Mouse (Mus musculus) limb, embryonic 15.5 days (tissue): ENCODE data around the gene Igfbp7. TPM values are rescaled to one million over a fixed set of nuclear protein-coding genes. Genes with fewer than 3 reads are reported as not detected.

Experiments
- ATAC-seq: fragments of 200-750 bp; cut with Nextera tagmentation; 2 replicates; pipeline ENCODE4 v1.8.0; 2017; ENCODE audit warnings: low read depth, moderate TSS enrichment; ENCODE audit not compliant: insufficient number of reproducible peaks, low FRiP score, low TSS enrichment
- H3K27ac ChIP-seq: fragments of 300-500 bp; sonication (generic); 2 replicates; pipeline ENCODE4 v1.5.1; 2015; ENCODE audit warnings: moderate library complexity, mild to moderate bottlenecking, inconsistent platforms
- H3K27me3 ChIP-seq: fragments of 300-500 bp; sonication (generic); 2 replicates; pipeline ENCODE4 v1.6.1; 2015; ENCODE audit warnings: inconsistent platforms
- H3K36me3 ChIP-seq: fragments of 300-500 bp; sonication (generic); 2 replicates; pipeline ENCODE4 v1.6.1; 2015; ENCODE audit warnings: inconsistent platforms
- H3K4me1 ChIP-seq: fragments of 300-500 bp; sonication (generic); 2 replicates; pipeline ENCODE4 v1.6.1; 2015; ENCODE audit warnings: inconsistent platforms
- H3K4me2 ChIP-seq: fragments of 300-500 bp; sonication (generic); 2 replicates; pipeline ENCODE4 v1.6.1; 2015; ENCODE audit warnings: mild to moderate bottlenecking, inconsistent platforms
- H3K4me3 ChIP-seq: fragments of 300-500 bp; sonication (generic); 2 replicates; pipeline ENCODE4 v1.5.1; 2015; ENCODE audit warnings: mild to moderate bottlenecking, inconsistent platforms
- H3K9ac ChIP-seq: fragments of 300-500 bp; sonication (generic); 2 replicates; pipeline ENCODE4 v1.6.1; 2015; ENCODE audit warnings: inconsistent platforms
- H3K9me3 ChIP-seq: fragments of 300-500 bp; sonication (generic); 2 replicates; pipeline ENCODE4 v1.6.1; 2016; ENCODE audit warnings: inconsistent platforms
- whole genome bisulfite sequencing: fragments of 180-500 bp; shearing (Covaris S2); methylation state at CpG from one replicate; pipeline ENCODE4 v1.1.7; 2015; 5-methylcytosine and 5-hydroxymethylcytosine counted together
- polyA plus RNA-seq: library from polyadenylated mRNA; unstranded; fragments of >200 nt; fragmentation: Nextera tagmentation; extraction: Ambion mirVana; gene quantifications from 2 replicates; pipeline ENCODE4 v1.2.1, GENCODE M21; 2015

Igfbp7 gene
- polyA plus RNA-seq, 1 experiment from 2014 or later = 138 TPM

DNA sequence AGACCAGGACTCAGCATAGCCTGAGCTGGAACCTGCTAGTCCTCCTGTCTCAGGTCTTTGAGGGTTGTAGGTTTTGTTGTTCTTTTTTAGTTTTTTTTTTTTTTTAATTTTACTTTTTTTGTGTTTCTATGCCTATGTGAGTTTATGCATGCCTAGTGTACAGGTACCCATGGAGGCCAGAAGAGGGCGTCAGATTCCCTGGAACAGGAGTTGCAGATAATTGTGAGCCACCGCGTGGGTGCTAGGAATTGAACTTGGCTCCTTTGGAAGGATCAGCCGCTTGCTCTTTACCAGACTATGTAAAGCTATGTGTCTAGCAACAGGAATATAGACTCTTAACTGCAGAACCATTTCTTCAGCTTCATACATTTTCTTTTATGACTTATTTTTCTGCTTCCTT lies 93.6 kb downstream of the Igfbp7 start:
- Histone ChIP-seq H3K27ac (no peak overlapping the region), H3K9ac (no peak overlapping the region), H3K9me3 (no peaks in the 10 kb centered on the region), H3K4me2 (no peak overlapping the region), H3K27me3 (no peaks in the 10 kb centered on the region), H3K36me3 (peaks cover 47% of the 10 kb centered on the region), H3K4me3 (no peak overlapping the region), H3K4me1 (peaks cover 11% of the 10 kb centered on the region)
- whole genome bisulfite sequencing = 92% methylated on average over 4 of the region's 4 CpGs
- ATAC-seq = no peak

DNA sequence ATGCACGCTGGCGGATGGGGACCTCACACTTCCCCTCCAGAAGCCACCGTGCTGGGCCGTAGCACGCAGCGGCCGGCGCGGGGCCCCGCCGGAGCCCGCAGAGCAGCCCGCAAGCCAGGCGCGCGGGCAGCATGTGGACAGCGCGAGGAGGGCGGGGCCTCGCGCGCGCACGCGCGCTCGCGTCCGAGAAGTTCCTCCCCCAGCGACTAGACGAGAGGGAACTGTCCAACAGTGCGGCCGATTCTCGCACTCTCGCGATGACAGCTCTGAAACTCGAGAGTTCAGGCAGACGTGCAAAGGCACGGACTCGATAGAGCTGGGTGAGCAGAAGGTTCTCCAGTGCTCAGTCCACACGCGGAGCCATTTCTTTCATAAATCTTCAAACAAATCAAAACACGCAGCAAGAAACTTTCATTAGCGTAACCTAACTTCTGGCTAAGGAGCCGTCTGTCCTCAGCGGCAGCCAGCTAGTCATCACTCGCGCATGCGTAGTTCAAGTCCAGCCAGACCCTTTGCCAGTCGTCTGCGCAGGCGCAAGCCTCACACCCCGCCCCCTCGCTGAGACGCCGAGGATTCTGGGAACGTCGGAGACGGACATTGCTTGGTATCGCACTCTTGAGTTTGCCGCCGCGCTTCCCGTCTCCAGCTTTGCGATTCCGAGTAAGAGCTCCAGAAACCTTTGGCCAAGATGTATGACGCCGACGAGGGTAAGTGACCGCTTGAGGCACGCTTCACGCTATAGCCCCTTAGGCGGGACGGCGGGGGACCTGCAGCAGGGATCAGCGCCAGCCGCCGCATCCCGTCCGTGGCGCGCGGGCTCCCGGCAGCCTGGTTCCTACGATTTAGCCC lies 97.7 kb downstream of the Igfbp7 start, which contains the start of the genes Noa1 and Polr2b:
Gene Noa1 (minus strand): TSS at position 161 of the 849 bp plus-strand sequence.
Gene Polr2b (plus strand): TSS at position 224 of the 849 bp plus-strand sequence.
- peak within 1 kb of the TSS; percentile 87 for H3K4me3 ChIP-seq
- peak within 1 kb of the TSS; percentile 84 for H3K9ac ChIP-seq
- H3K27ac ChIP-seq = peak within 1 kb of the TSS; percentile 97
- peak within 1 kb of the TSS; percentile 98 for H3K4me2 ChIP-seq
- WGBS = under 1% methylated on average over 85 of the region's 85 CpGs
- peak; percentile 95 for ATAC-seq
- no peaks in the 10 kb centered on the region for H3K9me3 ChIP-seq
- no peaks in the 10 kb centered on the region for H3K27me3 ChIP-seq
- H3K36me3 ChIP-seq = peaks cover 38% of the 10 kb centered on the region
- peaks cover 24% of the 10 kb centered on the region for H3K4me1 ChIP-seq

- no peaks in the 10 kb centered on the region for H3K27me3 ChIP-seq
- ATAC-seq = no peak; the same call in 1 of the 2 replicates
- under 1% methylated on average over 76 of the region's 76 CpGs for WGBS
- H3K27ac ChIP-seq = 0 out of 2 replicates have a peak overlapping the region, but pooled peaks have one; percentile 33
- peaks cover 31% of the 10 kb centered on the region for H3K36me3 ChIP-seq
- peak overlapping the region; percentile 98 for H3K4me2 ChIP-seq
- peaks cover 24% of the 10 kb centered on the region for H3K4me1 ChIP-seq
- no peaks in the 10 kb centered on the region for H3K9me3 ChIP-seq
- H3K9ac ChIP-seq = peak overlapping the region; percentile 72
- peak overlapping the region; percentile 87 for H3K4me3 ChIP-seq
Observed at GRCm38 (mm10) chr5:77309051-77309906, 98.6 kb downstream of the Igfbp7 start.

GRCm38 (mm10) chr5:77307821-77308553 lies 99.9 kb downstream of the Igfbp7 start:
- H3K9ac ChIP-seq = no peak overlapping the region
- H3K27me3 ChIP-seq = no peaks in the 10 kb centered on the region
- ATAC-seq = no peak
- no peaks in the 10 kb centered on the region for H3K9me3 ChIP-seq
- WGBS = 76% methylated on average over 5 of the region's 5 CpGs
- H3K4me2 ChIP-seq = peak overlapping the region; percentile 98
- H3K27ac ChIP-seq = no peak overlapping the region
- H3K4me1 ChIP-seq = peaks cover 24% of the 10 kb centered on the region
- peak overlapping the region; percentile 87 for H3K4me3 ChIP-seq
- H3K36me3 ChIP-seq = peaks cover 25% of the 10 kb centered on the region

DNA sequence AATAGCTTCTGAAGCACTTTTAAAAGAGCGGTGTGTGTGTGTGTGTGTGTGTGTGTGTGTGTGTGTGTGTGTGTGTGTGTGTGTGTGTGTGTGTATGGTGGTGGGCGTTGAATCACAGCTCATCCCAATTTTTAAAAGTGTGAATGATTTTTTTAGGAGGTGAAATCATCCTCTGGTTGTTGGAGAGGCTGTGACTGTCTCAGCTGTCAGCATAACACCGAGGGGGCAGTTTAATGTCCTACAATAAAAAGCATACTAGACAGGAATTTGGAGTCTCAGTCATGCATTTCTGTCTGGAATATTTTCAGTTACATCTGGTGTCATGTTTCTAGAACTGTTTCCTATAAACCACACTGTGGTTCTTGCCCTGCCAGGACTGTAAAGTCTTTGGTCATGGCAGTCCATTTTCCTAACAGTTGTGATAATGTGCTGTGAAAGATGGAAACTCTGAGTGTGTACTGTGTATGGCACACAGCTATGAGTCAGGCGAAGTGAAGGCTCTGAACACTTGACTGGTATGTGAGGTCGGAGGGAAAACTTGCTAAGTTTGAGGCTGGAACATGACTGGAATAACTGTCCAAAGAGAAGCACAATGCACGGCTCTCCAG lies 106.4 kb downstream of the Igfbp7 start:
- H3K4me2 ChIP-seq = no peak overlapping the region
- no peaks in the 10 kb centered on the region for H3K4me1 ChIP-seq
- no peaks in the 10 kb centered on the region for H3K27me3 ChIP-seq
- 70% methylated on average over 6 of the region's 6 CpGs for WGBS
- H3K27ac ChIP-seq = no peak overlapping the region
- H3K36me3 ChIP-seq = peaks cover 49% of the 10 kb centered on the region
- ATAC-seq = peak; percentile 79
- H3K9me3 ChIP-seq = no peaks in the 10 kb centered on the region
- H3K4me3 ChIP-seq = no peak overlapping the region
- no peak overlapping the region for H3K9ac ChIP-seq

GRCm38 (mm10) chr5:77299486-77299885 lies 108.4 kb downstream of the Igfbp7 start:
- H3K27ac ChIP-seq = no peak overlapping the region
- ATAC-seq = no peak
- no peaks in the 10 kb centered on the region for H3K9me3 ChIP-seq
- no peak overlapping the region for H3K4me2 ChIP-seq
- 85% methylated on average over 2 of the region's 2 CpGs for WGBS
- no peak overlapping the region for H3K4me3 ChIP-seq
- H3K27me3 ChIP-seq = no peaks in the 10 kb centered on the region
- no peaks in the 10 kb centered on the region for H3K4me1 ChIP-seq
- H3K9ac ChIP-seq = no peak overlapping the region
- peaks cover 53% of the 10 kb centered on the region for H3K36me3 ChIP-seq

Other genes with a start within 250 kb of the Igfbp7 start
- gene Spink2, start 196.6 kb downstream of the Igfbp7 start, polyA plus RNA-seq = 6.2 and 6.7 TPM in 2 replicates
- gene Rest, start 142.6 kb downstream of the Igfbp7 start, polyA plus RNA-seq = 32.3 and 37.6 TPM in 2 replicates
- 29.4 TPM in 2 replicates for gene Noa1, start 98.0 kb downstream of the Igfbp7 start, polyA plus RNA-seq
- gene Polr2b, start 97.9 kb downstream of the Igfbp7 start, polyA plus RNA-seq = 50.8 and 54.8 TPM in 2 replicates